ENCODE assay signal across 8 mouse cellular contexts in the genomic region with DNA sequence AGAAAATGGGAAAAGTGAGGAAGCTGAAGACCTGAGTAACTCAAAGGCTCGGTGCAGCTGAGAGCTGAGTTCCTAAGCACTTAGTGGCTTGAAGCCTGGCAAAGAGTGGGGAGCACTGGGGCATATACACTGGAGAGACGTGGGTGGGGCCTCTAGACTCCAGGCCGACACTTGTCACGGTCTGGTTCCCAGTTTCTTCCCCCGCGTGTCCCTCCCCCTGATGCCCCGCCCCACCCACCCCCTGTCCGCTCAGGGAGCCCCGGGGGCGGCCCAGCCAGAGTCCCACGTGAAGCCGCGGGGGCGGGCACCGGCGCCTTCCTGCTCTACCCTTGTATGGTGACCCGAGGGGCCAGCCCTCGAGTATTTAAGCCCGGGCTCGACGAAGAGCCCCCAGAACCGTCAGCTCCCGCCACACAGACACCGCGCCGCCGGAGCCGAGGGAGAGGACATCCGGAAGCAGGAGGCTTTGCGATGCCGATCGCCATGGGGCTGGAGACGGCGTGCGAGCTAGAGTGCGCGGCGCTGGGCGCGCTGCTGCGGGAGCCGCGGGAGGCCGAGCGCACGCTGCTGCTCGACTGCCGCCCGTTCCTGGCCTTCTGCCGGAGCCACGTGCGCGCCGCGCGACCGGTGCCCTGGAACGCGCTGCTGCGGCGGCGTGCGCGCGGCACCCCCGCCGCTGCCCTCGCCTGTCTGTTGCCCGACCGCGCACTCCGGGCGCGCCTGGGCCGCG. TPM values are rescaled to one million over a fixed set of nuclear protein-coding genes. Genes with fewer than 3 reads are reported as not detected.
DNase-seq lines count a peak whose midpoint lies in the region; ATAC-seq and TF ChIP-seq lines count a peak whose summit lies in the region.

A gene (plus strand): TSS at position 393 of the 730 bp plus-strand sequence.

- DNase-seq in 3T3-L1 (ENCODE audit: low read depth, low spot score) = peak; percentile 47
- DNase-seq in adrenal gland, postnatal 36 days = peak; percentile 82 to 86
- peak; percentile 68 for DNase-seq in embryonic facial prominence, embryonic 14.5 days (ENCODE audit: low spot score)
- peak; percentile 21 for DNase-seq in liver, adult 2 months (ENCODE audit: extremely low read depth, low read depth, low spot score)
- peak; percentile 72 to 96 for DNase-seq in monocyte, adult 2 months (ENCODE audit: low read depth in 1 of 2, low spot score in 2 of 2)
- DNase-seq in spleen, postnatal 10 days (ENCODE audit: low spot score in 2 of 2) = peak; percentile 80 to 92

- H3K4me2 ChIP-seq in embryonic facial prominence, embryonic 14.5 days (ENCODE audit: low read depth, low read length) = peak within 1 kb of the TSS; percentile 97
- peak within 1 kb of the TSS; percentile 91 for H3K4me2 ChIP-seq in heart, embryonic 11.5 days
- H3K4me2 ChIP-seq in kidney, embryonic 15.5 days = peak within 1 kb of the TSS; percentile 86

- H3K27ac ChIP-seq in embryonic facial prominence, embryonic 14.5 days (replicated peaks; ENCODE audit: low read depth, low read length) = no peak within 1 kb of the TSS
- H3K27ac ChIP-seq in heart, embryonic 11.5 days (ENCODE audit: low read depth, low read length) = peak within 1 kb of the TSS; percentile 64
- H3K27ac ChIP-seq in kidney, embryonic 15.5 days = peak within 1 kb of the TSS; percentile 84
- H3K27ac ChIP-seq in liver, adult 2 months (replicated peaks; ENCODE audit: insufficient read depth, low read depth, low read length) = no peak within 1 kb of the TSS

- H3K4me1 ChIP-seq in embryonic facial prominence, embryonic 14.5 days (ENCODE audit: control insufficient read depth, insufficient read depth, low read length) = no peaks in the 10 kb centered on the region; the same call in none of the 2 replicates
- peaks cover 28% of the 10 kb centered on the region for H3K4me1 ChIP-seq in heart, embryonic 11.5 days (ENCODE audit: control insufficient read depth, insufficient read depth, low read length)
- H3K4me1 ChIP-seq in kidney, embryonic 15.5 days = peaks cover 47% of the 10 kb centered on the region
- H3K4me1 ChIP-seq in liver, adult 2 months (ENCODE audit: control insufficient read depth, insufficient read depth, low read length) = no peaks in the 10 kb centered on the region

- H3K27me3 ChIP-seq in embryonic facial prominence, embryonic 14.5 days (replicated peaks; ENCODE audit: control insufficient read depth, insufficient read depth, low read length) = peaks cover 29% of the 10 kb centered on the region; the same call in 1 of the 2 replicates
- H3K27me3 ChIP-seq in heart, embryonic 11.5 days (ENCODE audit: control insufficient read depth, insufficient read depth, low read length) = peaks cover 17% of the 10 kb centered on the region
- H3K27me3 ChIP-seq in kidney, embryonic 15.5 days = peaks cover 11% of the 10 kb centered on the region
- H3K27me3 ChIP-seq in liver, adult 2 months (ENCODE audit: control insufficient read depth, insufficient read depth, low read length) = peaks cover 6% of the 10 kb centered on the region; the same call in 1 of the 2 replicates

- 0 out of 2 replicates have a peak, but pooled peaks have one; percentile 41 for TF ChIP-seq POLR2A in liver, adult 2 months (IDR thresholded peaks at IDR 0.05; ENCODE audit: extremely low read depth, insufficient read depth, low read length)

- no peaks in the 10 kb centered on the region for H3K36me3 ChIP-seq in embryonic facial prominence, embryonic 14.5 days (ENCODE audit: control insufficient read depth, insufficient read depth, low read length)
- no peaks in the 10 kb centered on the region for H3K36me3 ChIP-seq in heart, embryonic 11.5 days (ENCODE audit: control insufficient read depth, insufficient read depth, low read length)
- no peaks in the 10 kb centered on the region for H3K36me3 ChIP-seq in kidney, embryonic 15.5 days
- no peaks in the 10 kb centered on the region for H3K36me3 ChIP-seq in liver, adult 2 months (ENCODE audit: control insufficient read depth, insufficient read depth, low read length)

- 0% methylated on average over 8 of the region's 76 CpGs for WGBS in embryonic facial prominence, embryonic 14.5 days
- under 1% methylated on average over 60 of the region's 76 CpGs for WGBS in heart, embryonic 11.5 days (ENCODE audit: insufficient replicate concordance)
- WGBS in kidney, embryonic 15.5 days = under 1% methylated on average over 75 of the region's 76 CpGs
- 1% methylated on average over 50 of the region's 76 CpGs for WGBS in liver, adult 2 months

- TF ChIP-seq CTCF in liver, adult 2 months (IDR thresholded peaks at IDR 0.05; ENCODE audit: low read depth, low read length) = no peak

- H3K4me3 ChIP-seq in embryonic facial prominence, embryonic 14.5 days (ENCODE audit: low read depth, low read length) = peak within 1 kb of the TSS; percentile 58
- H3K4me3 ChIP-seq in heart, embryonic 11.5 days (ENCODE audit: low read depth, low read length) = peak within 1 kb of the TSS; percentile 66
- H3K4me3 ChIP-seq in kidney, embryonic 15.5 days (replicated peaks) = peak within 1 kb of the TSS; percentile 60
- H3K4me3 ChIP-seq in liver, adult 2 months (ENCODE audit: insufficient read depth, low read depth, low read length) = peak within 1 kb of the TSS; percentile 84

- ATAC-seq in embryonic facial prominence, embryonic 14.5 days (ENCODE audit: low read depth) = peak; percentile 75
- peak; percentile 81 for ATAC-seq in heart, embryonic 11.5 days (replicated peaks; ENCODE audit: insufficient number of reproducible peaks, low FRiP score, low TSS enrichment)
- ATAC-seq in kidney, embryonic 15.5 days (replicated peaks; ENCODE audit: low FRiP score) = peak; percentile 91

- H3K9me3 ChIP-seq in embryonic facial prominence, embryonic 14.5 days (ENCODE audit: control insufficient read depth, low read length) = no peaks in the 10 kb centered on the region
- H3K9me3 ChIP-seq in heart, embryonic 11.5 days (replicated peaks; ENCODE audit: control insufficient read depth, low read length) = no peaks in the 10 kb centered on the region
- H3K9me3 ChIP-seq in kidney, embryonic 15.5 days (replicated peaks) = no peaks in the 10 kb centered on the region

- H3K9ac ChIP-seq in embryonic facial prominence, embryonic 14.5 days (ENCODE audit: low read depth, low read length) = peak within 1 kb of the TSS; percentile 68
- H3K9ac ChIP-seq in heart, embryonic 11.5 days (ENCODE audit: low read depth, low read length) = peak within 1 kb of the TSS; percentile 75
- peak within 1 kb of the TSS; percentile 52 for H3K9ac ChIP-seq in kidney, embryonic 15.5 days
- peak within 1 kb of the TSS; percentile 69 for H3K9ac ChIP-seq in liver, adult 2 months (ENCODE audit: low read depth, low read length)

- no peaks in the 10 kb centered on the region for H3K79me2 ChIP-seq in liver, adult 2 months (ENCODE audit: control insufficient read depth, insufficient read depth, low read length)

RNA-seq across cellular contexts. Expression of the gene that starts here (rescaled TPM):
- total RNA-seq in adrenal gland, postnatal 36 days (2021) = under 1 TPM; 0.63 to 0.73 TPM
- 7.1 and 7.4 TPM in 2 replicates for polyA plus RNA-seq in embryonic facial prominence, embryonic 14.5 days (2014; fragmentation: Nextera tagmentation; extraction: Ambion mirVana)
- polyA plus RNA-seq in heart, embryonic 11.5 days (2014; fragmentation: Nextera tagmentation; extraction: Ambion mirVana) = 17.4 and 18.3 TPM in 2 replicates
- 8.8 and 9.0 TPM in 2 replicates for polyA plus RNA-seq in kidney, embryonic 15.5 days (2015; fragmentation: Nextera tagmentation; extraction: Ambion mirVana)
- 0.37 and 1.2 TPM in 2 replicates for total RNA-seq in liver, adult 2 months (2014; rRNA removed)
- 0.45 and 0.83 TPM in 2 replicates for polyA plus RNA-seq in liver, adult 2 months (2012; rRNA removed)

Comparison
In these comparisons a context has a peak if more than half of its experiments do, and no peak if none do; other contexts are left out.
1. Peak in DNase-seq in adrenal gland, postnatal 36 days; RNA of the gene not detected or under 1 TPM.
2. DNase-seq: peak in every context shown above with its lines; median percentile 86 in spleen, postnatal 10 days; 84 in adrenal gland, postnatal 36 days; 84 in monocyte, adult 2 months; 68 in embryonic facial prominence, embryonic 14.5 days; 47 in 3T3-L1; 21 in liver, adult 2 months.
3. H3K27ac ChIP-seq: peak in heart, embryonic 11.5 days (single experiment) and kidney, embryonic 15.5 days (single experiment); none in embryonic facial prominence, embryonic 14.5 days (single experiment) and liver, adult 2 months (single experiment).
4. Peak in every context shown above with its lines, with median percentiles within 50 percentile points of each other: ATAC-seq, H3K4me2 ChIP-seq, H3K4me3 ChIP-seq and H3K9ac ChIP-seq.